Mouse (Mus musculus) liver, adult 2 months (tissue): ENCODE data around the gene Calu.

Experiments
- CTCF ChIP-seq: fragments of 200-500 bp; IDR thresholded peaks from 2 replicates; pipeline ENCODE4 v1.5.1; 2011; ENCODE audit warnings: low read depth, low read length, control low read depth
- POLR2A ChIP-seq: fragments of 200-500 bp; IDR thresholded peaks from 2 replicates; pipeline ENCODE4 v1.6.1; 2011; ENCODE audit warnings: low read length, control low read depth; ENCODE audit not compliant: insufficient read depth; ENCODE audit errors: extremely low read depth

DNA sequence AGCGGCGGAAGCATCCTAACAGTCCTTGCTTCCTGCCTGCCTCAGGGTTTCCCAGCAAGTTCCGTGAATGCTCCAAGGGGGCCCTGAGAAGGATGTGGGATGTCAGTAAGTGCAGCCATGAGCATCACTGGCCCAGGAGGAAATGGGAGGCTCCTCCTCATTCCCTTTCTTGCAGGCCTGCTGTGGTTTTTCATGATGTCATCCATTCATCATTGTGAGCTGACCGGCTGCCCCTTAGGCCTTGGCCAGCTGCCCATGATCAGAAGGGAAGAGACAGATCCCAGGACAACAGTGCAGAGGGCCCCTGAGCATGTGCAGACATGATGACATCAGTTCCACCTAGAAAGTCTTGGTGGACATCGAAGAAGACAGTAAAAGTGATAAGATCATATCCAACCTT, 29.0 kb upstream of the Calu start, which contains the start of gene Fam71f1:
- TF ChIP-seq CTCF (no peak), POLR2A (no peak)
